Mouse (Mus musculus) neural tube, embryonic 11.5 days (tissue): ENCODE results near the gene Wtap. TPM values are rescaled to one million over a fixed set of nuclear protein-coding genes. Genes with fewer than 3 reads are reported as not detected.
"Not testable (repeated sequence)": the region's sequence is repeated elsewhere in the genome, so short reads cannot be mapped to it uniquely, and the experiment has no call there.

ENCODE experiments used
- ATAC-seq: fragments of 200-750 bp; cut with Nextera tagmentation; 2 replicates; pipeline ENCODE4 v1.8.0; 2017; ENCODE audit warnings: moderate number of reproducible peaks, mild to moderate bottlenecking, moderate TSS enrichment, moderate library complexity; ENCODE audit not compliant: insufficient read depth, low FRiP score, low TSS enrichment
- DNase-seq: peaks from one replicate; pipeline ENCODE4 v3.0.0-alpha.2; 2015; ENCODE audit warnings: low spot score
- H3K27ac ChIP-seq: fragments of 300-500 bp; sonication (generic); 2 replicates; pipeline ENCODE4 v1.5.1; 2014; ENCODE audit warnings: low read depth, mild to moderate bottlenecking, low read length
- H3K27me3 ChIP-seq: fragments of 300-500 bp; sonication (generic); 2 replicates; pipeline ENCODE4 v1.6.1; 2014; ENCODE audit warnings: mild to moderate bottlenecking, low read length, mixed read lengths; ENCODE audit not compliant: control insufficient read depth, insufficient read depth
- H3K36me3 ChIP-seq: fragments of 300-500 bp; sonication (generic); 2 replicates; pipeline ENCODE4 v1.6.1; 2014; ENCODE audit warnings: mild to moderate bottlenecking, low read length, moderate library complexity, mixed read lengths; ENCODE audit not compliant: control insufficient read depth, insufficient read depth
- H3K4me1 ChIP-seq: fragments of 300-500 bp; sonication (generic); 2 replicates; pipeline ENCODE4 v1.6.1; 2014; ENCODE audit warnings: low read length, mixed read lengths; ENCODE audit not compliant: control insufficient read depth, insufficient read depth
- H3K4me2 ChIP-seq: fragments of 300-500 bp; sonication (generic); 2 replicates; pipeline ENCODE4 v1.6.1; 2014; ENCODE audit warnings: low read depth, mild to moderate bottlenecking, moderate library complexity
- H3K4me3 ChIP-seq: fragments of 300-500 bp; sonication (generic); 2 replicates; pipeline ENCODE4 v1.5.1; 2014; ENCODE audit warnings: low read depth, low read length
- H3K9ac ChIP-seq: fragments of 300-500 bp; sonication (generic); 2 replicates; pipeline ENCODE4 v1.6.1; 2014; ENCODE audit warnings: mild to moderate bottlenecking, low read length
- H3K9me3 ChIP-seq: fragments of 300-500 bp; sonication (generic); 2 replicates; pipeline ENCODE4 v1.6.1; 2016; ENCODE audit warnings: low read length; ENCODE audit not compliant: control insufficient read depth
- WGBS: fragments of 180-500 bp; shearing (Covaris S2); extraction: QIAGEN DNeasy Blood & Tissue Kit; methylation state at CpG from one replicate; pipeline ENCODE4 v1.1.7; 2014; 5-methylcytosine and 5-hydroxymethylcytosine counted together
- polyA plus RNA-seq: library from polyadenylated mRNA; unstranded; fragments of >200 nt; fragmentation: Nextera tagmentation; extraction: Ambion mirVana; gene quantifications from 2 replicates; pipeline ENCODE4 v1.2.1, GENCODE M21; 2014

The Wtap gene
- 137 and 141 TPM in 2 replicates for polyA plus RNA-seq

DNA sequence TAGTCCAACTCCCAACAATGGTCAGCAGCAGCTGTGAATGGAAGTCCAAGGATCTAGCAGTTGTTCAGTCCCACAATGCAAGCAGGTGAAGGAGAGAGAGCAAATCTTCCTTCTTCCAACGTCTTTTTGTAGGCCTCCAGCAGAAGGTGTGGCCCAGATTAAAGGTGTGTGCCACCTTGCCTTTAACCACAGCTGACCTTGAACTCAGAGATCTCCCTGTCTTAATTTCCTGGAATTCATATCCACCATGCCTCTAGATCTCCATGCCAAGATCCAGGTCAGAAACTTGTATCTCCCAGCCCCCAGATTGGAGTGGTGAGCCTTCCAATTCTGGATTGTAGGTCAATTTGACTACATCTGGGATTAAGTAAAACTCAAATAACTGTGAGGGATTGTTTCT, at the start of gene Wtap:
Wtap (minus strand) TSS at position 101 of the 400 bp plus-strand sequence.
- Histone ChIP-seq H3K4me1 (peaks cover 7% of the 10 kb centered on the region; the same call in 1 of the 2 replicates), H3K27me3 (no peaks in the 10 kb centered on the region), H3K9ac (peak within 1 kb of the TSS; percentile 99), H3K4me3 (peak within 1 kb of the TSS; percentile 99), H3K36me3 (no peaks in the 10 kb centered on the region), H3K27ac (peak within 1 kb of the TSS; percentile 99; the same call in 1 of the 2 replicates), H3K4me2 (peak within 1 kb of the TSS; percentile 74), H3K9me3 (no peaks in the 10 kb centered on the region)
- ATAC-seq = no peak
- WGBS = 84% methylated on average over 1 of the region's 1 CpGs
- no peak for DNase-seq

DNA sequence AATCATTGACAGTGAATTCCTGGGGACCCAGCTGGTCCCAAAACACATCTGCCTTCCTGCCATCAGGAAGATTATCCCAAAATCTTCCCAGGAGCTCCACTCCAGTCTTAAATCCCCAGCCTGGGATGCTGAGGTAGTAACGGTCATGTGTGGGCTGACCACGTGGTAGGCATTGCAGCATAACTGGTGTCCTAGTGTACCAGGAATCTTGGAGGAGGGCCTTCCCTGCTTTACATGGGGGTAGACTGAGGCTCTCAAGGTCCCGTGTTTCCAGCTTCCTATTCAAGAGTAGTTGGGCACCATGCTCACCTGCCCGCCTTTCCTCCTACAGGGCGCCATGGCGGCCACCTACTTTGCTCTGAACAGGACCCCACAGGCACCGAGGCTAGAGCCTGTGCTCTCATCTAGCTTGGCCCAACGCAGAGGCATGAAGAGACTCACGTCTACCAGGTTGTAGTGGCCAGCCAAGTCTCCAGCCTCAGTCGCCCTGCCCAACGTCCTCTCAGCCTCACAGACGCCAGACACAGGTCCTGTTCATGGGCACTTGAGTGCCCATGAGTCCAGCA, 42.7 kb upstream of the Wtap start:
- not testable (repeated sequence) for ATAC-seq, H3K4me1 ChIP-seq, H3K4me3 ChIP-seq, H3K36me3 ChIP-seq, H3K27me3 ChIP-seq, H3K9me3 ChIP-seq, DNase-seq, H3K9ac ChIP-seq, H3K4me2 ChIP-seq, H3K27ac ChIP-seq
- 92% methylated on average over 3 of the region's 12 CpGs for WGBS

DNA sequence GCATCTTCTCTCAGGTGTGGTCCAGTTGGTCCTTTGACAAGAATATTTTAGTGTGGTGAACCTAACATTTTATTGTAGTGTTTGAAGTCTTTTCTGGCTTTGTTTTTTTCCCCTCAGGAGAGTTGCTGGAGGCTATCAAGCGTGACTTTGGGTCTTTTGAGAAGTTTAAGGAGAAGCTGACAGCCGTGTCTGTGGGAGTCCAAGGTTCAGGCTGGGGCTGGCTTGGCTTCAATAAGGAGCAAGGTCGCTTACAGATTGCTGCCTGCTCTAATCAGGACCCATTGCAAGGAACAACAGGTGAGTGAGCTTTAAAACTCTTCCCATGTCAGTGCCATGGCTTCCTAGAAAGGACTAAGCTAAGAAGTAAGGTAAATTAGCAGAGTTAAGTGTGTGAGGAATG, 19.3 kb upstream of the Wtap start:
- DNase-seq = no peak
- 77% methylated on average over 3 of the region's 3 CpGs for WGBS
- no peak overlapping the region for H3K9ac ChIP-seq
- no peak for ATAC-seq
- no peaks in the 10 kb centered on the region for H3K9me3 ChIP-seq
- H3K27me3 ChIP-seq = no peaks in the 10 kb centered on the region
- H3K4me2 ChIP-seq = no peak overlapping the region
- H3K36me3 ChIP-seq = peaks cover 4% of the 10 kb centered on the region; the same call in 1 of the 2 replicates
- H3K4me3 ChIP-seq = no peak overlapping the region
- H3K27ac ChIP-seq = no peak overlapping the region
- peaks cover 6% of the 10 kb centered on the region for H3K4me1 ChIP-seq

DNA sequence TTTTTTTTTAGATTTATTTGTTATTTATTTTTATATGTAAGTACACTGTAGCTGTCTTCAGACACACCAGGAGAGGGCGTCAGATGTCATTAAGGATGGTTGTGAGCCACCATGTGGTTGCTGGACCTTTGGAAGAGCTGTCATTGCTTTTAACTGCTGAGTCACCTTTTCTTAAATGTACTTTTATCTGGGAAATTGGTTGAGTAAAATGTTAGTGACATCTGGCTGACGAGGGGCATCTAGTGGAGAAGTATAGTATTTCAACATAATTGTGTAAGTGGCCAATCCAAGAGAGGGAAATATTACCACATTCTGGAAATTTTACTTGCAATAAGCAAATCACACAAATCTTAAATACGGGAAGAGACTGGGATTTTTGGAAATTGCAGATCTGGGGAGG, 15.9 kb upstream of the Wtap start:
- Histone ChIP-seq H3K9me3 (no peaks in the 10 kb centered on the region), H3K27ac (no peak overlapping the region), H3K4me1 (peaks cover 6% of the 10 kb centered on the region), H3K4me2 (no peak overlapping the region), H3K36me3 (peaks cover 4% of the 10 kb centered on the region; the same call in 1 of the 2 replicates), H3K27me3 (no peaks in the 10 kb centered on the region), H3K4me3 (no peak overlapping the region), H3K9ac (no peak overlapping the region)
- no peak for ATAC-seq
- 56% methylated on average over 3 of the region's 3 CpGs for WGBS
- peak; percentile 25 for DNase-seq

DNA sequence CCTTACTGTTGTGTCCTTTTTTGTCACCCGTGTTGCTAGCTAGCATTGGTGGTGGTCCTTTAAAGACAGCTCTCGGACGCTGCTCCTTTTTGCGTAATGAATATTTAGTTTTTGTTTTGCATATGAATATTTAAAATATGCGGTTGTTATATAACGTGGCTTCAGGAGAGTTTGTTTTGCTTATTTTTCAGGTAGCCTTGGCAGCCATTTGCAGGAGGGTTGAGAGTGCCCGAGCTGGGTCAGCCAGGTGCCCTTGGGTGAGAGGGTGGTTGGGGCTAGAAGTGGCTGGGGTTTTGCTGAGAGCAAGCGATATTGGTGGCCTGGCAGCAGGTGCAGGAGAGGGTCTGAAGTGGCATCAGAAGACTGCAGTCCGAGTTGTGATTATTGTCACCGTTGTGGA, 14.6 kb upstream of the Wtap start:
- DNase-seq (no peak), ATAC-seq (no peak)
- WGBS = 5% methylated on average over 10 of the region's 10 CpGs
- no peaks in the 10 kb centered on the region for H3K27me3 ChIP-seq
- peaks cover 6% of the 10 kb centered on the region for H3K4me1 ChIP-seq
- peak overlapping the region; percentile 82 for H3K4me3 ChIP-seq
- peak overlapping the region; percentile 75 for H3K9ac ChIP-seq
- peak overlapping the region; percentile 72 for H3K4me2 ChIP-seq
- peak overlapping the region; percentile 81; the same call in 1 of the 2 replicates for H3K27ac ChIP-seq
- H3K36me3 ChIP-seq = no peaks in the 10 kb centered on the region
- H3K9me3 ChIP-seq = no peaks in the 10 kb centered on the region

DNA sequence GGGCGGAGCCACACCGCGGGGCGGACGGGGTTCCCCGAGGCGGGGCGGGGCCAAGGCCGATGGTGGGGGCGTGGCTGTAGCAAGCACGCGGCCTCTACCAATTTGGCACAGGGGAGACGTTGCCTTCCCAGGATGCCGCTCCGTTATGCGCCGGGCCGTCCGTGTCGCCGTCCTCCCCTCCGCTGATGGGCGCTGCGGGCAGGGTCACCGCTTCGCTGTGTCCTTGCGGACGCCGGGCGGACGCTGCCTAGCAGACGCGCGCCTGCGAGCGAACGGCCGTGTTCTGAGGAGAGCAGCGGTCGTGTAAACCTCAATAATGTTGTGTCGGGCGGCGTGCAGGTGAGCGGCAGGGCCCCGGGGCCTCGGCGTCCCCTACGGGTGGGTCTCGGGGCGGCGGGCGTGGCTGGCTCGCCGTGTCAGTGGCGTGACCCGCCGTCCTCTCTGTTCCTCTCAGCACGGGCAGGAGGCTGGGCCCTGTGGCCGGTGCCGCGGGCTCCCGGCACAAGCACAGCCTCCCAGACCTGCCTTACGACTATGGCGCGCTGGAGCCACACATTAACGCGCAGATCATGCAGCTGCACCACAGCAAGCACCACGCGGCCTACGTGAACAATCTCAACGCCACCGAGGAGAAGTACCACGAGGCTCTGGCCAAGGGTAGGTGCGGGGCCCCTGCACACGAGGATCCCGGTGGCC, 13.9 kb upstream of the Wtap start:
- peak overlapping the region; percentile 81 for H3K27ac ChIP-seq
- H3K4me3 ChIP-seq = peak overlapping the region; percentile 82
- H3K27me3 ChIP-seq = no peaks in the 10 kb centered on the region
- no peaks in the 10 kb centered on the region for H3K9me3 ChIP-seq
- under 1% methylated on average over 72 of the region's 76 CpGs for WGBS
- H3K36me3 ChIP-seq = no peaks in the 10 kb centered on the region
- H3K4me2 ChIP-seq = peak overlapping the region; percentile 72
- ATAC-seq (peak; percentile 98), DNase-seq (peak; percentile 98)
- H3K9ac ChIP-seq = peak overlapping the region; percentile 75
- H3K4me1 ChIP-seq = peaks cover 6% of the 10 kb centered on the region

DNA sequence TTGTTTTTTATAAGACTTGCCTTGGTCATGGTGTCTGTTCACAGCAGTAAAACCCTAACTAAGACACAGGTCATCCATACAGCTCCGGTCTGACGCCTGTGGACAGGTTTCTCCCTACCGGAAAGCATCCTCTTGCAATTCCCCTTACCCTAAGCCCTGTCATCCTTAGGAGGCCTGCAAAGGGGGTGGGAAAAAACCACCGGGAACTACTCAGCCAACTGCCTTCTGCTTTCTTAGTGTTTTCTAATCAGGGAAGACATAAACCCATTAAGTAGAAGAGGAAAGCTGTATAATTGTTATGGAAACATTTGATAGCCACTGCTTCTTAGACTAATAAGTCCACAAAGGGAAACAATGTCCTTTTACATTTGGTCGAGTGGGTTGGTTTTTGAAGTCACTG, 13.0 kb upstream of the Wtap start:
- Histone ChIP-seq H3K36me3 (no peaks in the 10 kb centered on the region), H3K4me1 (peaks cover 6% of the 10 kb centered on the region), H3K4me2 (peak overlapping the region; percentile 72), H3K9ac (peak overlapping the region; percentile 35; the same call in 1 of the 2 replicates), H3K9me3 (no peaks in the 10 kb centered on the region), H3K27me3 (no peaks in the 10 kb centered on the region), H3K27ac (no peak overlapping the region), H3K4me3 (no peak overlapping the region; the same call in 1 of the 2 replicates)
- no peak for ATAC-seq
- DNase-seq = no peak
- 48% methylated on average over 5 of the region's 5 CpGs for WGBS

DNA sequence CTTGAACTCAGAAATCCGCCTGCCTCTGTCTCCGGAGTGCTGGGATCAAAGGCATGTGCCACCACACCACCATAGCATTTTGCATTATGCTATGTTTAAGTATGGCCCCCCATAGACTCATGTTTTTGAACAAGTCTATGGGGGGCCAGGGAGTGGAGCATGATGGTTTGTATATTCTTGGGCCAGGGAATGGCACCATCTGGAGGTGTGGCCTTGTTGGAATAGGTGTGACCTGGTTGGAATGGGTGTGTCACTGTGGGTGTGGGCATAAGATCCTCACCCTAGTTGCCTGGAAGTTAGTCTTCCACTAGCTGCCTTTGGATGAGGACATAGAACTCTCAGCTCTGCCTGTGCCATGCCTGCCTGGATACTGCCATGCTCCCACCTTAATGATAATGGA, 12.6 kb upstream of the Wtap start, which contains the start of gene Sod2:
Sod2 (plus strand) TSS at position 301 of the 400 bp plus-strand sequence.
- peak within 1 kb of the TSS; percentile 35 for H3K9ac ChIP-seq
- H3K27me3 ChIP-seq, ATAC-seq, H3K36me3 ChIP-seq, H3K4me1 ChIP-seq, H3K9me3 ChIP-seq, DNase-seq: not testable (repeated sequence)
- peak within 1 kb of the TSS; percentile 82 for H3K4me3 ChIP-seq
- peak within 1 kb of the TSS; percentile 81; the same call in 1 of the 2 replicates for H3K27ac ChIP-seq
- 96% methylated on average over 2 of the region's 2 CpGs for WGBS
- peak within 1 kb of the TSS; percentile 72 for H3K4me2 ChIP-seq

DNA sequence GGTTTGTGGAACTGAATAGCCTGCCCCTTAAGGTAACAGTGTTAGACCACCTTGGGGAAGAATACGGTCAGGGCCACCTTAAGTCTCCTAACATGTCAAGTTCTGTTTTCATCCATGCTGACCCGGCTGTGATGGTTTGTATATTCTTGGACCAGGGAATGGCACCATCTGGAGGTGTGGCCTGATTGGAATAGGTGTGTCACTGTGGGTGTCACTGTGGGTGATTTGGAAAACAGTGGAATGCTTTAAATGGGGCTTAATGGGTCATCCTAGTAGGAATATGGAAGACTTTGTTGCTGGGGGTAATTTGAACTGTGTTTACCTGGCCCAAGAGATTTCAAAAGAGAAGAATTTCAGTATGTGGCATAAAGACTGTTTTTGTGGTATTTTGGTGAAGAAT, 10.5 kb upstream of the Wtap start:
- H3K9me3 ChIP-seq, H3K27ac ChIP-seq, H3K9ac ChIP-seq, H3K27me3 ChIP-seq, ATAC-seq, H3K4me2 ChIP-seq, DNase-seq, H3K36me3 ChIP-seq, H3K4me1 ChIP-seq, H3K4me3 ChIP-seq: not testable (repeated sequence)
- WGBS = 79% methylated on average over 2 of the region's 2 CpGs
